Mouse (Mus musculus) erythroblast, embryonic 14.5 days (primary cell): ENCODE measurements around the gene Syt12.

Experiments used
- GATA1 ChIP-seq: IDR thresholded peaks from 2 replicates; pipeline ENCODE4 v1.6.1; 2012; ENCODE audit warnings: low read length, inconsistent platforms, mixed read lengths
- TAL1 ChIP-seq: IDR thresholded peaks from 3 replicates; pipeline ENCODE4 v1.6.1; 2012; ENCODE audit warnings: low read length, inconsistent platforms, mixed read lengths

DNA sequence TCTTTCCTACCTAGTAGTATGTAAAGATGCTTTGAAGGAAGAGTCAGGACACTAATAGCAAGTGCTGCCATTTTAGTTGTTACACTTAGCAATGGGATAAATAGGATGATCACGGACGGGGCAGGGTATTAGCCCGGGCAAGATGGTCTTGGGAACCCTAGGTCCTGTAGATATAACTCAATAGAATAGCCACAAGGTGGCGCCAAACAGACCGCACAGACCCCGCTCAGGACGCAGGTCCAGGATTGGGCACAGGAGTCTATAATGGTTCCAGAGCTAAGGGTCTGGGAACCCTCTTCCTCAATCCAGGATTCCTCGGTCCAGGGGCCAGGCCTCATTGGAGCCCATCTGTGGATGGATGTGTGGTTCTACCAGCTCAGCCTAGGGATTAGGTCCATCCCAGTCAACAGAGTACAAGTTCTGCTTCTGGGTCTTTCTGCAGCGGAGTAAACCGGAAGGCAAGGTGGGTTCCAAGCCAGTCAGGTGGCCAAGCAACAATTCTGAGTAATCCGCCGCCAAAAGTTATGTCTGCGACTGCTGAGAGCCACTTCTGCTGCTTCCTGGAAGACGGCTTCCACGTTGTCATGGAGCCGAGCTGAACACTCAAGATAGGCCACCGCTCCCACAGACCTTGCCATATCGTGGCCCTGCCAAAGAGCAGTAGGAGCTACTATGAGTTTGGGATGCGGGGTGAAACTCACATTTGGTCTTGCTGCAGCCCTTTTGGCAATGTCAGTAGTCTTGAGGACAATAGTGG is 51.5 kb downstream of the Syt12 start:
- TF ChIP-seq TAL1 (no peak), GATA1 (no peak)
